Mouse (Mus musculus): ENCODE results near the gene Dppa3.
A peak's percentile ranks its signal among the peaks of the same experiment; 100 is the strongest.

GRCm38 (mm10) chr6:122669406-122670200, 43.4 kb downstream of the Dppa3 start:
- TF ChIP-seq CTCF (IDR thresholded peaks at IDR 0.05; ENCODE audit: control insufficient read depth, insufficient read depth, insufficient replicate concordance, low read depth, low read length) (peak; percentile 100), POLR2A (IDR thresholded peaks at IDR 0.05; ENCODE audit: control insufficient read depth, low read depth, low read length) (no peak)
